Mouse (Mus musculus): Measurements from ENCODE around the gene Sec61a2. TPM values are rescaled to one million over a fixed set of nuclear protein-coding genes. Genes with fewer than 3 reads are reported as not detected.

The Sec61a2 gene
- polyA plus RNA-seq, 1 experiment from 2014 or later = 119 TPM

DNA sequence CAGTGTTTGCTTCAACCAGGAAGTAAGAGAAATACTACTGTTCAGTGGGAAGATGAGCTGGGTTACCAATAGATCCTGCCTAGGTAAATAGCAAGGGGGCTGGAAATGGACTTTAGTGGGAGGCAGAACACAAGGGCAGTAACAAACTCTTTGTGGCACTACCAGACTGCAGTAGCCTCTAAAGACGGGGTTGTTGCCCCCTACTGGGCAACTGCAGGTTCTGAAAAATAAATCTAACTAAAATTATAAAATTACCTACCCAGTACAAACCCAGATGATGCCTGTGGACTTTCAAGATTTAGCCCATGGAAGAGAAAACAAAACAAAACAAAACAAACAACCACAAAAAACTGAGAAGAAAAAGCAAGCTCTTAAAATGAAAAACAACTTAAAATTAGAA lies 71.0 kb downstream of the Sec61a2 start:
- H3K9ac ChIP-seq = no peak overlapping the region
- no peak overlapping the region for H3K27ac ChIP-seq
- WGBS = 42% methylated on average over 1 of the region's 1 CpGs
- H3K27me3 ChIP-seq = no peaks in the 10 kb centered on the region
- peaks cover 65% of the 10 kb centered on the region for H3K36me3 ChIP-seq
- no peaks in the 10 kb centered on the region for H3K9me3 ChIP-seq
- H3K4me2 ChIP-seq (replicated peaks) = no peak overlapping the region
- H3K4me3 ChIP-seq = no peak overlapping the region
- H3K4me1 ChIP-seq = no peaks in the 10 kb centered on the region
- ATAC-seq (ENCODE audit: low FRiP score, low read depth) = no peak

DNA sequence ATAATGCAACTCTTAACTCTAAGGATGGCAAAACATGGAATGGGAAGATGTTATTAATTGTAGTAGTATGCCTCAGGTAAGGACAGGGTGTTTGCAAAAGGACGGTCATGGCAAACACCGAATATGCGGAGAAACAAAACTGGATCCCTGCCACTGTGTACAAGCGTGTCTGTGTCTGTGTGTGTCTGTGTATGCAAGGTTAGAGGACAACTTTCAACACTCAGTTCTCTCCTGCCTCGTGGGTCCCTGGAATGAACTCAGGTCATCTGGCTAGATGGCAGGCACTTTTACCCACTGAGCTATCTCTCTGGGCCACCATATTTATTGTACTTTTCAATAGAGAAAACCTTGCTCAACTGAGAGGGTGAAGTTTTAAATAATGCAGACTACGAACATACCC lies 72.8 kb downstream of the Sec61a2 start:
- Histone ChIP-seq H3K4me2 (replicated peaks) (no peak overlapping the region), H3K27ac (no peak overlapping the region), H3K9me3 (no peaks in the 10 kb centered on the region), H3K4me3 (no peak overlapping the region), H3K4me1 (no peaks in the 10 kb centered on the region), H3K36me3 (peaks cover 74% of the 10 kb centered on the region), H3K9ac (no peak overlapping the region), H3K27me3 (no peaks in the 10 kb centered on the region)
- 95% methylated on average over 6 of the region's 6 CpGs for WGBS
- ATAC-seq (ENCODE audit: low FRiP score, low read depth) = no peak

DNA sequence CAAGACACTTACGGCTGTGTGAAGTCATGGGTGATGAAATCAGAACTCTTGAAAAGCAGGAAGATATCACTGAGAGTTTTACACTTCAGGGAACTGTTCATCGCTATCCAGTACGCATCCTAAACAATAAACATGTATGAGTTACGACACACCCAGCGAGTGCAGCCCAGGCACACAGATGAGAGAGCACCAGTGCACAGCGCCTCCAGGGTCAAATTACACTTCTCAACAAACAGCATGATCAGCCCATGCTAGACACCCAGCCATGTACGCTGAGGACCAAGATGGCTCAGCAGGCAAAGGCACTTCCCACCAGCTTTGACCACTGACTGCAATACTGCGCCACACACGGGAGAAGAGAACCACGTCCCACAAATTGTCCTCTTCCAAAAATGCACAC lies 74.0 kb downstream of the Sec61a2 start:
- H3K9me3 ChIP-seq = no peaks in the 10 kb centered on the region
- H3K4me1 ChIP-seq = no peaks in the 10 kb centered on the region
- no peak overlapping the region for H3K27ac ChIP-seq
- no peak overlapping the region for H3K4me3 ChIP-seq
- H3K4me2 ChIP-seq (replicated peaks) = no peak overlapping the region
- no peaks in the 10 kb centered on the region for H3K27me3 ChIP-seq
- no peak overlapping the region for H3K9ac ChIP-seq
- no peak for ATAC-seq (ENCODE audit: low FRiP score, low read depth)
- H3K36me3 ChIP-seq = peaks cover 75% of the 10 kb centered on the region
- WGBS = 81% methylated on average over 10 of the region's 10 CpGs

Other genes with a start within 250 kb of the Sec61a2 start
- gene Camk1d, start 180.9 kb downstream of the Sec61a2 start, polyA plus RNA-seq (2015; fragmentation: Nextera tagmentation; extraction: Ambion mirVana) = 2.4 and 2.9 TPM in 2 replicates
- 79.0 and 80.6 TPM in 2 replicates for gene Nudt5, start 50.4 kb downstream of the Sec61a2 start, polyA plus RNA-seq (2015; fragmentation: Nextera tagmentation; extraction: Ambion mirVana)
- 380 and 394 TPM in 2 replicates for gene Cdc123, start 50.3 kb downstream of the Sec61a2 start, polyA plus RNA-seq (2015; fragmentation: Nextera tagmentation; extraction: Ambion mirVana)
- gene Gm13199, start 32.5 kb downstream of the Sec61a2 start, polyA plus RNA-seq (2015; fragmentation: Nextera tagmentation; extraction: Ambion mirVana) = 1.9 and 2.0 TPM in 2 replicates
- 4.0 and 5.6 TPM in 2 replicates for gene Dhtkd1, start 47.4 kb upstream of the Sec61a2 start, polyA plus RNA-seq (2015; fragmentation: Nextera tagmentation; extraction: Ambion mirVana)
- 12.1 and 12.5 TPM in 2 replicates for gene Upf2, start 56.0 kb upstream of the Sec61a2 start, polyA plus RNA-seq (2015; fragmentation: Nextera tagmentation; extraction: Ambion mirVana)
- 6.8 and 8.8 TPM in 2 replicates for gene Proser2, start 234.8 kb upstream of the Sec61a2 start, polyA plus RNA-seq (2015; fragmentation: Nextera tagmentation; extraction: Ambion mirVana)

Data from limb, embryonic 13.5 days (tissue).